Mouse (Mus musculus): ENCODE measurements around the gene Prpf3.

DNA sequence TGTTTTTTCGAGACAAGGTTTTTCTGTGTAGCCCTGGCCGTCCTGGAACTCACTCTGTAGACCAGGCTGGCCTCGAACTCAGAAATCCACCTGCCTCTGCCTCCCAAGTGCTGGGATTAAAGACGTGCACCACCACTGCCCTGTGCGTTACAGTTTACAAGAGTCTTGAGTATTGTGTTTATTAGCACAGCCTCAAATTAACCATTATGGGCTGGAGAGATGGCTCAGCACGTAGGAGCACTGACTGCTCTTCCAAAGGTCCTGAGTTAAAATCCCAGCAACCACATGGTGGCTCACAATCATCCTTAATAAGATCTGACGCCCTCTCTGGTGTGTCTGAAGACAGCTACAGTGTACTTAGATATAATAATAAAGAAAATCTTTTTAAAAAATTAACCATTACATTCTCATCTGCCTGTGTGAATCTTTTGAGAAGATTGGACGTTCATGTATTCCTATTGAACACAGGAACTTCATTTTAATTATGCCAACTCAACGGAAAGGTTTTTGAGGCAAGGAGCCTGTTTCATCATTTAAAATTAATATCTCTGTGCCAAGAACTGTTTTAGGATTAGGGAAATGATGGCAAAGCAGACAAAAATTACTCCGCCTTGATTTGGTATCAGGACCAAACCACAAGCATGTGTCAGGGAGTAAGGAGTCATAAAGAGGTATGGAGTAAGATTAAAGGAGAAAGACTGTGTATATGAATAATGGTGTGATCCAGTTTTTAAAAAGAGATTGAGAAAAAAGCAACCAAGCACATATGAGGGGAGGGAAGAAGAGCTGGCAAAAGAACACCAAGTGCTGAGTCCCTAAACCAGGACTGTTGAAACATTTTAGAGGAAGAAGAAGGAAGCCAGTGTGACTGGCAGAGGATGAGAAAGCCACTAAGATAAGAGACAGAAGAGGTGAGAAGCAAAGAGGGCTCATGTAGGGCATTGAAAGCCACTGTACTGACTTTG lies 35.4 kb downstream of the Prpf3 start:
- no peak for TF ChIP-seq CTCF (IDR thresholded peaks at IDR 0.05; ENCODE audit: borderline replicate concordance, control insufficient read depth, extremely low read depth, insufficient read depth, low read length, poor library complexity)
- TF ChIP-seq POLR2A (IDR thresholded peaks at IDR 0.05; ENCODE audit: control insufficient read depth, extremely low read depth, insufficient read depth, low read length, poor library complexity) = no peak

All from thymus, adult 2 months (tissue).